Mouse (Mus musculus) bone marrow, adult 2 months (tissue): ENCODE data around the gene Otof.

ENCODE experiments used
- CTCF ChIP-seq: fragments of 200-500 bp; IDR thresholded peaks from 2 replicates; pipeline ENCODE4 v1.5.1; 2011; ENCODE audit warnings: low read length, control low read depth; ENCODE audit not compliant: control insufficient read depth, insufficient read depth
- POLR2A ChIP-seq: fragments of 200-500 bp; IDR thresholded peaks from 2 replicates; pipeline ENCODE4 v1.6.1; 2011; ENCODE audit warnings: low read depth, mild to moderate bottlenecking, control low read depth, low read length, borderline replicate concordance; ENCODE audit not compliant: control insufficient read depth

GRCm38 (mm10) chr5:30484591-30484990 is 22.9 kb upstream of the Otof start:
- no peak for TF ChIP-seq CTCF
- no peak for TF ChIP-seq POLR2A
